Mouse (Mus musculus): Measurements from ENCODE around the gene Fat4.

DNA sequence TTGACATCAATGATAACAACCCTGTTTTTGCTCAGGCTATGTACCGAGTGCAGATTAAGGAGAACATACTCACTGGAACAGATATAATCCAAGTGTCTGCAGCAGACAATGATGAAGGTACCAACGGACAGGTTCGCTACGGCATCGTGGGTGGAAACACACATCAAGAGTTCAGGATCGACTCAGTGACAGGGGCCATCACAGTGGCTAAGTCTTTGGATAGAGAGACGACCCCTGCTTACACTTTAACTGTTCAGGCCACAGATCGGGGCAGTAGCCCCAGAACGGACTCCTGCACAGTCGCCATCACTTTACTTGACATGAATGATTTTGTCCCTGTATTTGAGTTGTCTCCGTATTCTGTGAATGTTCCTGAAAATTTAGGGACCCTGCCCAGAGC is 70.4 kb downstream of the Fat4 start:
- no peak for TF ChIP-seq CTCF (conservative IDR thresholded peaks at IDR 0.05; ENCODE audit: insufficient read depth, insufficient read length, low read depth, low read length)
- no peak for TF ChIP-seq POLR2A (IDR thresholded peaks at IDR 0.05; ENCODE audit: low read depth, low read length)
